Mouse (Mus musculus): ENCODE measurements around the gene Vmn1r5. TPM values are rescaled to one million over a fixed set of nuclear protein-coding genes. Genes with fewer than 3 reads are reported as not detected.
A peak's percentile ranks its signal among the peaks of the same experiment; 100 is the strongest.

The Vmn1r5 gene
- total and polyA plus RNA-seq, 3 experiments = not detected

DNA sequence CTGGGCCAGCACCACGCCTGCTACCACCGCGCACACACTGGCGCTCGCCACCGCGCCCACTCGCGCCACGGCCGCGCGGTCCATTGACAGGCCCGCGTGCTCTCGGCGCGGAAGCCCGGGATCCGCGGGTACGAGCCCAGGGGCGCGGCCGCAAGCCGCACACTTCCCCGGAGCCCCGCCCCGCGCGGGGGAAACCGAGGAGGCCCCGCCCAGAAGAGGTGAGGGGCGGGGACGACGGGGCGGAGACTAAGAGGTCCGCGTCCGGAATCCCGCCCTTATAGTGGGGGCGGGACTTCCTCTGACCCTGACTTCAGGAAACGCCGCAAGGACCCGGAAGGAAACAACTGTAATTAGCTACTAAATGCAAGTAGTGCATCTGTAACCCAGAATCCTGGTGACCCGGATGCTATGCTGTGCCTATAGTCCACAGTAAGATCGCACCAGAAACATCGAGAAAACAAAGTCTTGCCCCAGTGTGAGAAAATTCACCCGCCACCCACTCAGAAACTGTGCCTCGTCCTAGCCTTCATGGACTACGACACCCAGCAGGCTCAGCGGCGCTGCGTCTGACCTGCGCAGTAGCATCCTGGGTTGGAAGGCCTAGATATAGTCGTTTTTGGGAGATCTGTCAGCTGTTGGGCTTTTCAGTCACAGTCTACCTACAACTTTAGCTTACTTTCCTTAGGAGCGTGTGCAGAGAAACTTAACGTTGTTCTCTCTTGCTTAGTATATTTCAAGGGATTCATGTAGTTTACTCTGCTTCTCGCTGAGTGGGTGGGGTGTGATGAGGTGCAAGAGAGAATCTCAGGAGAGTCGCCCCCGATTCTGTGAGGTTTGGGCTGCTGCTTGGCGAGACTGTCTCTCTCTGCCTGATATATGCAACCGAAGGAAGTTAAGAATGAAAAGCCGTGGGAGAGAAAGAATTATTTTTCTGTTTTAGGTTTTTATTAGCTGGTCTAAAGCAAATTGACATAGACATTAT is 46.1 kb upstream of the Vmn1r5 start, which contains the start of the genes Nt5c3 and Vmn1r4:
TSS of gene Nt5c3 (minus strand) at position 207 of the 982 bp plus-strand sequence.
TSS of gene Vmn1r4 (plus strand) at position 290 of the 982 bp plus-strand sequence.
- peak within 1 kb of the TSS; percentile 95 for H3K4me2 ChIP-seq (ENCODE audit: insufficient read depth, low read depth, poor library complexity, severe bottlenecking)
- dilution Hi-C loops (cut with MboI; ENCODE audit: extremely low pct_ligation_motif_present, extremely low pct_unique_long_range_greater_than_20kb, low sequenced_read_pairs) = no loop called here
- TF ChIP-seq BHLHE40 (IDR thresholded peaks at IDR 0.05; ENCODE audit: low read depth, low read length) = no peak
- TF ChIP-seq TBP (conservative IDR thresholded peaks at IDR 0.05; ENCODE audit: low read depth, low read length) = peak; percentile 82
- TF ChIP-seq MAX (IDR thresholded peaks at IDR 0.05; ENCODE audit: low read length) = no peak; the same call in 1 of the 2 replicates
- TF ChIP-seq HCFC1 (IDR thresholded peaks at IDR 0.05; ENCODE audit: low read depth, low read length) = peak; percentile 94
- no peak for TF ChIP-seq USF2 (conservative IDR thresholded peaks at IDR 0.05; ENCODE audit: low read depth, low read length)
- no peak for TF ChIP-seq JUN (IDR thresholded peaks at IDR 0.05; ENCODE audit: insufficient read depth, low read depth, low read length)
- peak; percentile 54; the same call in 1 of the 2 replicates for TF ChIP-seq POLR2AphosphoS2 (IDR thresholded peaks at IDR 0.05; ENCODE audit: low read depth, low read length)
- peak; percentile 61; the same call in 1 of the 2 replicates for TF ChIP-seq TCF12 (IDR thresholded peaks at IDR 0.05; ENCODE audit: low read depth, low read length)
- TF ChIP-seq ELF1 (IDR thresholded peaks at IDR 0.05; ENCODE audit: low read depth, low read length) = peak; percentile 92
- no peak; the same call in 1 of the 2 replicates for TF ChIP-seq NELFE (IDR thresholded peaks at IDR 0.05; ENCODE audit: low read depth, low read length)
- no peak for TF ChIP-seq ZC3H11A (IDR thresholded peaks at IDR 0.05; ENCODE audit: low read depth, low read length)
- TF ChIP-seq UBTF (IDR thresholded peaks at IDR 0.05; ENCODE audit: low read depth, low read length) = no peak
- 0 out of 2 replicates have a peak, but pooled peaks have one; percentile 16 for TF ChIP-seq IRF4 (IDR thresholded peaks at IDR 0.05; ENCODE audit: low read depth, low read length)
- TF ChIP-seq MXI1 (IDR thresholded peaks at IDR 0.05; ENCODE audit: low read depth, low read length) = peak; percentile 88
- TF ChIP-seq NRF1 (IDR thresholded peaks at IDR 0.05; ENCODE audit: low read depth, low read length) = peak; percentile 88
- peak; percentile 75 for TF ChIP-seq SIN3A (IDR thresholded peaks at IDR 0.05; ENCODE audit: low read length)
- no peak for TF ChIP-seq MAFK (IDR thresholded peaks at IDR 0.05; ENCODE audit: insufficient replicate concordance, low read length)
- TF ChIP-seq ZKSCAN1 (IDR thresholded peaks at IDR 0.05; ENCODE audit: borderline replicate concordance, low read depth, low read length) = no peak
- TF ChIP-seq KAT2A (IDR thresholded peaks at IDR 0.05; ENCODE audit: insufficient replicate concordance, low read length) = peak; percentile 89; the same call in 1 of the 2 replicates
- no peak; the same call in 1 of the 2 replicates for TF ChIP-seq ZMIZ1 (IDR thresholded peaks at IDR 0.05; ENCODE audit: low read depth, low read length)
- TF ChIP-seq E2F4 (IDR thresholded peaks at IDR 0.05; ENCODE audit: insufficient replicate concordance, low read depth, low read length) = 0 out of 2 replicates have a peak, but pooled peaks have one; percentile 83
- TF ChIP-seq MAZ (IDR thresholded peaks at IDR 0.05; ENCODE audit: low read depth, low read length) = peak; percentile 74; the same call in 1 of the 2 replicates
- TF ChIP-seq ZNF384 (IDR thresholded peaks at IDR 0.05; ENCODE audit: low read depth, low read length) = no peak
- peak; percentile 87 for TF ChIP-seq CHD2 (IDR thresholded peaks at IDR 0.05; ENCODE audit: low read length)
- no peak for TF ChIP-seq RCOR1 (conservative IDR thresholded peaks at IDR 0.05; ENCODE audit: low read depth, low read length)
- TF ChIP-seq MEF2A (IDR thresholded peaks at IDR 0.05; ENCODE audit: borderline replicate concordance, low read depth, low read length) = peak; percentile 28; the same call in 1 of the 2 replicates
- no peak for TF ChIP-seq SMC3 (IDR thresholded peaks at IDR 0.05; ENCODE audit: low read depth, low read length)
- no peak for TF ChIP-seq ETS1 (conservative IDR thresholded peaks at IDR 0.05; ENCODE audit: low read depth, low read length)
- peak; percentile 22; the same call in 1 of the 2 replicates for TF ChIP-seq GABPA (IDR thresholded peaks at IDR 0.05; ENCODE audit: insufficient replicate concordance, low read depth, low read length)
- TF ChIP-seq POLR2A (IDR thresholded peaks at IDR 0.05; ENCODE audit: low read depth, low read length) = peak; percentile 58
- no peaks in the 10 kb centered on the region for H3K9me3 ChIP-seq (replicated peaks; ENCODE audit: low read length)
- peaks cover 3 to 14% of the 10 kb centered on the region in 2 experiments; a peak in 3 of 4 replicates for H3K4me1 ChIP-seq (ENCODE audit: control insufficient read depth in 1 of 2, insufficient read depth in 2 of 2)
- H3K27ac ChIP-seq (ENCODE audit: insufficient read depth, low read depth) = peak within 1 kb of the TSS; percentile 73
- peaks cover 0 to 2% of the 10 kb centered on the region in 2 experiments for H3K36me3 ChIP-seq (replicated peaks in 1 of 2; ENCODE audit: control insufficient read depth in 1 of 2, insufficient read depth in 1 of 2, low read length in 1 of 2)
- H3K27me3 ChIP-seq (replicated peaks) = no peaks in the 10 kb centered on the region
- peak within 1 kb of the TSS; percentile 90 for H3K9ac ChIP-seq (ENCODE audit: insufficient read depth, low read depth)
- H3K4me3 ChIP-seq (replicated peaks in 1 of 3; ENCODE audit: low read depth in 2 of 3, low read length in 2 of 3, poor library complexity in 1 of 3) = peak within 1 kb of the TSS; percentile 74 to 96 (median 82)
- peak; percentile 92 for DNase-seq (ENCODE audit: extremely low read depth)
- peaks cover 12% of the 10 kb centered on the region for H3K79me2 ChIP-seq (replicated peaks; ENCODE audit: control insufficient read depth, extremely low read depth, insufficient read depth, poor library complexity, severe bottlenecking)
- in situ Hi-C loops (cut with MboI; ENCODE audit: low pct_ligation_motif_present, low pct_unique_long_range_greater_than_20kb, low sequenced_read_pairs) = no loop called here
